Mouse (Mus musculus) cerebellum, adult 2 months (tissue): ENCODE data around the gene Mark1. TPM values are rescaled to one million over a fixed set of nuclear protein-coding genes. Genes with fewer than 3 reads are reported as not detected.
A peak's percentile ranks its signal among the peaks of the same experiment; 100 is the strongest.

ENCODE experiments used
- DNase-seq, 2 experiments: peaks; one replicate each; pipeline ENCODE4 v3.0.0; 2021
- H3K27ac ChIP-seq: fragments of 200-500 bp; 2 replicates; pipeline ENCODE4 v1.5.1; 2012; ENCODE audit warnings: low read length, control low read depth, inconsistent platforms; ENCODE audit not compliant: insufficient read depth
- H3K27me3 ChIP-seq: fragments of 200-500 bp; 2 replicates; pipeline ENCODE4 v1.6.1; 2012; ENCODE audit warnings: inconsistent platforms, mild to moderate bottlenecking, low read length, moderate library complexity; ENCODE audit not compliant: control insufficient read depth, insufficient read depth
- H3K4me1 ChIP-seq: fragments of 200-500 bp; 2 replicates; pipeline ENCODE4 v1.6.1; 2011; ENCODE audit warnings: low read length; ENCODE audit not compliant: control insufficient read depth, insufficient read depth
- H3K4me3 ChIP-seq: fragments of 200-500 bp; replicated peaks from 2 replicates; pipeline ENCODE3; 2011; ENCODE audit warnings: mild to moderate bottlenecking, low read depth, low read length, control low read depth; ENCODE audit not compliant: insufficient read depth
- CTCF ChIP-seq: fragments of 200-500 bp; IDR thresholded peaks from 2 replicates; pipeline ENCODE4 v1.5.1; 2011; ENCODE audit warnings: low read depth, mild to moderate bottlenecking, control low read depth, low read length, moderate library complexity, borderline replicate concordance; ENCODE audit not compliant: insufficient read depth
- POLR2A ChIP-seq: fragments of 200-500 bp; IDR thresholded peaks from 2 replicates; pipeline ENCODE4 v1.6.1; 2011; ENCODE audit warnings: low read length, control low read depth, borderline replicate concordance; ENCODE audit not compliant: insufficient read depth
- WGBS: fragments of 180-500 bp; shearing (Covaris S2); methylation state at CpG from one replicate; pipeline ENCODE4 v1.1.7; 2018; 5-methylcytosine and 5-hydroxymethylcytosine counted together
- polyA plus RNA-seq: library from polyadenylated mRNA; depleted of rRNA; stranded (reverse); fragments of >200 nt; gene quantifications from 2 replicates; pipeline ENCODE4 v1.2.3, GENCODE M21; 2012

Mark1 gene
- polyA plus RNA-seq, 1 experiment: 32.2 TPM

GRCm38 (mm10) chr1:184984723-184985122 is 14.6 kb downstream of the Mark1 start:
- Histone ChIP-seq H3K4me1 (peaks cover 5% of the 10 kb centered on the region; the same call in 1 of the 2 replicates), H3K27me3 (no peaks in the 10 kb centered on the region), H3K4me3 (no peak overlapping the region), H3K27ac (no peak overlapping the region)
- DNase-seq: no peak
- TF ChIP-seq CTCF (no peak), POLR2A (no peak)
- 95% methylated on average over 2 of the region's 2 CpGs for WGBS

- Histone ChIP-seq H3K27me3 (no peaks in the 10 kb centered on the region), H3K4me1 (peaks cover 5% of the 10 kb centered on the region; the same call in 1 of the 2 replicates), H3K27ac (no peak overlapping the region), H3K4me3 (no peak overlapping the region)
- WGBS: 39% methylated on average over 3 of the region's 3 CpGs
- TF ChIP-seq POLR2A (no peak), CTCF (no peak)
- DNase-seq: no peak
These were observed 15.6 kb downstream of the Mark1 start for GRCm38 (mm10) chr1:184983751-184984150.

GRCm38 (mm10) chr1:184972214-184972776 is 27.1 kb downstream of the Mark1 start:
- TF ChIP-seq CTCF (no peak), POLR2A (no peak)
- Histone ChIP-seq H3K4me3 (no peak overlapping the region), H3K27me3 (no peaks in the 10 kb centered on the region), H3K4me1 (peaks cover 7% of the 10 kb centered on the region; the same call in 1 of the 2 replicates), H3K27ac (no peak overlapping the region)
- DNase-seq: no peak
- 47% methylated on average over 8 of the region's 8 CpGs for WGBS

- no peak for DNase-seq
- Histone ChIP-seq H3K27ac (no peak overlapping the region), H3K27me3 (no peaks in the 10 kb centered on the region), H3K4me1 (peaks cover 18% of the 10 kb centered on the region), H3K4me3 (no peak overlapping the region)
- TF ChIP-seq POLR2A (no peak), CTCF (no peak)
- WGBS: 87% methylated on average over 4 of the region's 4 CpGs
These were observed 30.0 kb downstream of the Mark1 start for GRCm38 (mm10) chr1:184969374-184969773.

DNA sequence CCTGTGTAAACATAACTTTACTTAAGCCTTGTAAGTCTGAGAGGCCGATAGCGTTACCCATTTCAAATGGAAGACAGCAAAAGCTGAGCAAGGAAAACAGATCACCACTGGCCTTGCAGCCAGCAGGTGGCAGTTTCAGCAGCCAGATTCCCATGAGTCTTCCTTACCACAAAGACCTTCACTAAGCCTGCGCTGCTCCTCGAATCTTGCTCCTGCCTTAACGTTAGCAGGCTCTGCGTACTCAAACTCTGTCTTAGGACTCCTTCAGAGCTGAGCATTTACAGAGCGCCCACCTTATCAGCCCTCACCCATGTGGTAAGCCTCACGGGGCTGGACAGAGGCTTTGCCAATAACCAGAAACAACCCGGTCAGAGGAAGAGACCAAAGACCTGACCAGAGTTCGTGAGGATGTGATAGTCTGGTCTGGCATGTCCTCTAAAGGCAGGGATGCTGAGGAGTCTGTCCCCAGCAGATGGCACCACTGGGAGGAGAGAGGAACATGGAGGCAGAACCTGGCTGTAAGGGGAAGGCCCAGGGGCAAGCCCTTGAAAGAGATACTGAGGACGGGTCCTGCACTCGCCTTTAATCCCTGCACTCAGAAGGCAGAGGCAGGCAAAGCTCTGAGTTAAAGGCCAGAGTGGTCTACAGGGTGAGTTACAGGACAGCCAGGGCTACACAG is 33.5 kb downstream of the Mark1 start:
- Histone ChIP-seq H3K27ac (no peak overlapping the region), H3K4me3 (no peak overlapping the region), H3K27me3 (no peaks in the 10 kb centered on the region), H3K4me1 (peaks cover 15% of the 10 kb centered on the region)
- WGBS: 62% methylated on average over 12 of the region's 12 CpGs
- TF ChIP-seq CTCF (peak; percentile 55; the same call in 1 of the 2 replicates), POLR2A (no peak)
- DNase-seq: peak; percentile 33 to 54

DNA sequence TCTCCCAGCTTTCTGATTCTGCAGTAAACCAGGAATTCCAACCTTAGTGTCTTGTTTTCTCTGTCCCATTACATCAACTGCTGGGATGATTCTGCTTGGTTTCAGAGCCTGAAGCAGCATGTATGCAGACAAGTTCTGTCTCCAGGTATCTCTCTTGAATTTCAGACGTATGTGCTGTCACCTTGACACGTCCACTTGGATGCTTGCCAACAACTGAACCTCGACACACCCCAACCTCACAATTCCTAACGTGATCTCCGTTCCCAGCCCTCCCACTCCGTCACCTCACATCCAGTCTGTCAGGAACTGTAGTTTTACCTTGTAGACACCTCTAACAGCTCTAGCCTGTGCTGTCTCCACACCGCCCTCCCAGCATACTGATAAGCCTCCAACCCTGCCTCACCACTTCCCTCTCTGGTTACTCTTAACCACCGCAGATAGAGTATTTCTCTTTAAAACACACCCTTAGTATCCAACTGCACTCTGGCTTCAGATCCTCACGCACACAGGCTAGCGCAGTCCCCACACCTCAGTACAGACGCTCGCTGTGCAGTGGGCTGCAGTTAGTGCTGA is 36.2 kb downstream of the Mark1 start:
- H3K4me1 ChIP-seq: peaks cover 15% of the 10 kb centered on the region
- TF ChIP-seq POLR2A (no peak), CTCF (no peak)
- H3K27ac ChIP-seq: no peak overlapping the region
- DNase-seq: no peak
- no peak overlapping the region for H3K4me3 ChIP-seq
- no peaks in the 10 kb centered on the region for H3K27me3 ChIP-seq
- 82% methylated on average over 12 of the region's 12 CpGs for WGBS

GRCm38 (mm10) chr1:184961853-184962252 is 37.5 kb downstream of the Mark1 start:
- Histone ChIP-seq H3K27me3 (no peaks in the 10 kb centered on the region), H3K4me1 (peaks cover 11% of the 10 kb centered on the region), H3K27ac (no peak overlapping the region), H3K4me3 (no peak overlapping the region)
- no peak for TF ChIP-seq CTCF
- no peak for TF ChIP-seq POLR2A
- 89% methylated on average over 5 of the region's 5 CpGs for WGBS
- no peak for DNase-seq

DNA sequence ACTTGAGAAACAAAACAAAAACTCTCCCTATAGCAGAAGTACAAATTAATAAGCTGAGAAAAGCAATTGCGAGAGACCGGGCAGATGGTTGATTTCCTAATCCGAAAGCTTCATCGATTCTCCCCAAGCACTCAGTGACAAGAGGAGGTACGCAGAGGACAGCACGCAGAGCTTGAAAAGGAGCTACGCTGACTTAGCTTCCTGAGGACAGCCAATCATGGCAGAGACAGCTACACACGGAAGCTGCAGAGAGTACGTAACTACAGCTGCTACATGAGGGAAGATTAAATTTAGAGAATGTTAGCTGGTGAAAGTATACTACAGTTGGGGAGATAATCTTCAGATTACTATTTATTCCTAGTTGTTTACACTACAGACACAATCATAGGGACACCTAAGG is 40.6 kb downstream of the Mark1 start:
- Histone ChIP-seq H3K4me1 (no peaks in the 10 kb centered on the region), H3K27me3 (no peaks in the 10 kb centered on the region), H3K4me3 (no peak overlapping the region), H3K27ac (no peak overlapping the region)
- TF ChIP-seq CTCF (no peak), POLR2A (no peak)
- WGBS: 70% methylated on average over 9 of the region's 9 CpGs
- DNase-seq: no peak
